Mouse (Mus musculus): ENCODE results near the gene Cpn2.

The Cpn2 gene

DNA sequence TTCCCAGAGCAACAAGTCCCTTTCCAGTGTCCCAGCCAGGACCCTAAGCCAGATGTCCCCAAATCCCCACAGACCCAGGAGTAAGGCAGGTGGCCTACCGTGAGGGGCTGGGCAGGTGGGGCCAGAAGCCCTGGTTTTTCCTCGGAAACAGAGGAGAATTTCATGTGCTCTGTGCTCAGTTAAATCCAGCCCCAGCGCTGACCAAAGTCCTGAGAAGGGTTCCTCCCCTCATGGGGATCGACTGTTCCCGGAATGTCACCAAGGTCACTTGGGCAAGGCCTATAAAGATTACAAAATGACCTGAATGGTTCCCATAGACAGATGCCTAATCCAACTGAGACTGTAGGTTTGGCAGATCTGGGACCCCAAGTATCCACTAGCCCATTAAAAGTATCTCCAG, at the start of gene Cpn2:
Cpn2 (minus strand) TSS at position 141 of the 400 bp plus-strand sequence.
- no peak for DNase-seq

DNA sequence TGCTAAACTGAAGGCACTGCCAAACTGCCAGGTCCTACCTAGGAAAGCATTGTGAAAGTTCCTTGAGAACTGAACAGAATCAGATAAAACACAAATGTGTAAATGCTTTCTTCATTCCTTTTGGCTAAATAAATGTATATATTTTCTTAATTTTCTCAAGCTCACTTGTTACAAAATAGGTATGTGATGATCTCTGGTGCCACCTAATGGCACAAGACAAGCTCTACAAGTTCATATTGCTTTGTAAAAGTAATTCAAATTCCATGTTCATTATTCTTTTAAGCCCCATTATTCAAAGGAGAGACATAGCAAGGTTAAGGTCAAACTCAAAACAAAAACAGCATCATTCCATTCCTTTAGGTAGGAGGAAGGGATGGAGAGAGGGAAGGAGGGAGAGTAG, 46.9 kb upstream of the Cpn2 start:
- peak; percentile 29 for DNase-seq

DNA sequence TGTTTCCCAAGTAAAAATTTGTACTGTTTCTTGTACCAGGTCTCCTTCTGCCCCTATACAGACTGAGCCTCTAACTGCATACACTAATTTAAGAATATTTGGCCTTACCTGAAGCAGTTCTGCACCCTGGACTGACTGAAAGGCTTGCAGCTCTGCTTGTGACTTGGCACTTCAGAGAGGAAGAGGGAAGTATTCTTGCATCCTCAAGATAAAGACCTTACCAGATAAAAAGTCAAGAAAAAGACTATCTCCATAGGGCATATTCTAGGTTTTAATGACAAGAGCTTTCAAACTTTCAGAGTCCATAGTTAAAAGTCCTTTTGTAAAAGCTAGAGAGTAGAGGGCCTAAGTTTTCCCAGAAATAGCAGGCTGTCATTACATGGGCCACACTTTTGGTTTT, 43.3 kb upstream of the Cpn2 start, which contains the start of gene Gp5:
Gp5 (minus strand) TSS at position 133 of the 400 bp plus-strand sequence.
- DNase-seq = no peak

DNA sequence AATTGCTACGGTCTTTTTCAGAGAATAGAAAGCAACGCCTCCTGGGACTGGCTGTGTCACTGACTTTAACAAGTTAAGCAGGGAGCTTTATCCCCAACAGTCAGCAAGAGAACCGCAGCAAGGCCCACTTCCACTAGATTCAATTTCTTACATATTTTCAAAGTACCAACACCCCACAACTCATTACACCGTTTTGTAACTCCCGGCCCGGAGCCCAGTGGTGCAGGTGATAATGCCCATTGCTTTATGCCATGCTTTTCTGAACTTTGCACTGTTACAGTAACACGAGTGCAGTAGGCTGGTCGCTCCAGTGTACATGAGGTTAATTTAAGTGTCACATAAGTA, 42.8 kb upstream of the Cpn2 start:
- no peak for DNase-seq

DNA sequence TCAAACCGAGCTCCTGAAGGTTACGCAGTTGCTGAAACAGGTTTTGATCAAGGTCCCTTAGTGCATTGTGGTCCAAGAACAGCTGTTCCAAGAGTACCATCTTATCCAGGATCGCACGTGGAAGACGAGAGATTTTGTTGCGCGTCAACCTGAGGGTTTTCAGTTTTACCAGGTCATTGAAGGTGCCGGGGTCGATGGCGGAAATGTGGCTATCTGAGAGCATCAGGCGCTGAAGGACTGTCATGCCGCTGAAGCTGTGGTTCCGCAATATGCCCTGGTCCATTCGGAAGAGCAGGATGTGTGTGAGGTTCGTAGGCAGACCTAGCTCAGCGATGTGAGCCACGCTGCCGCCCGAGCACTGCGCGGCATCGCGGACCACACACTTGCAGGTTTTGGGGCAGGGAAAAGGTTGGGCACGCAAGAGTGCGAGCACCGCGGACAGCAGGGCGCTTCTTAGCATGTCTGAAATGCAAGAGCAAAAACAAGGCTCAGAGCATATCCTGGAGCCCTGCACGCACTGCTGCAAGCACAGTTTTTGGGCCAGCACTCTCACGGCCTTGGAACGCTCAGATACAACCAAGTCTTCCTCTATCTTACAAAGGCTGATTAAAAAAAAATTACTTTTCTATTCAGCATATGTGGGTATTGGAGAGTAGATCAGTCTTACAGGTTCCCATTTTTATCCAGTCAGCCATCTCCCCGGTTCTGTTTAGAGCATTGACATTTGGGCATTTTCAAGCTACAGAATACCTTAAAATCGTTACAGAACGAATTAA, 42.3 kb upstream of the Cpn2 start:
- peak; percentile 34 for DNase-seq

DNA sequence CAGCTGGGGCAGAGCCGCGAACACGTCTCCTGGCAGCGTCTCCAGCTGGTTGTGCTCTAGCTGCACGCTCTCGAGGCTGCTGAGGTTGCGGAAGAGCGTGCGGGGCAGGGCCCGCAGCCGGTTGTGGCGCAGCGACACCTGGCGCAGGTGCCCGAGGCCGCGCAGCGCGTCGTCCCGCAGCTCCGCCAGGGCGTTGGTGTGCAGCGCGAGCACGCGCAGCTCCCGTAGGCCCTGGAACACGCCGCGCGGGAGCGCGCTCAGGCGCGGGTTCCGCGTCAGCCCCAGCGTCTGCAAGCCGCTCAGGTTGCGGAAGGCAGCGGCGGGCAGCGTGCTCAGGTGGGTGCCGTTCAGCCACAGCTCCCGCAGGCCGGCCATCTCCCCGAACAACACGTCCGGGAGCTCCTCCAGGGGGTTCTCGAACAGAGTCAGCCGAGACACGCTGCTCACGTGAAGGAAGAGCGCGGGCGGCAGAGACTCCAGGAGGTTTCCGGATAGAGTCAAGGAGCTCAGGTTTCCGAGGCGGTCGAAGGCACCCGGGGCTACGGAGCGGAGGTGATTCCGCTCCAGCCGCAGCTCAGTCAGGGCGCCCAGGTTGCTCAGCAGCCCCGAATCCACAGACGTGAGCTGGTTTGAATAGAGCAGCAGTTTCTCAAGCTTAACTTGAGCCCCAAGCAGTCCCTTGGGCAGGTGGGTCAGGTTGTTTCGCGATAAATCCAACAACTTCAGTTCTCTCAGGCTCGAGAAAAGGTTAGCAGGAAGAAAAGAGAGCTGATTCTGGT, 41.5 kb upstream of the Cpn2 start:
- DNase-seq = peak; percentile 74

DNA sequence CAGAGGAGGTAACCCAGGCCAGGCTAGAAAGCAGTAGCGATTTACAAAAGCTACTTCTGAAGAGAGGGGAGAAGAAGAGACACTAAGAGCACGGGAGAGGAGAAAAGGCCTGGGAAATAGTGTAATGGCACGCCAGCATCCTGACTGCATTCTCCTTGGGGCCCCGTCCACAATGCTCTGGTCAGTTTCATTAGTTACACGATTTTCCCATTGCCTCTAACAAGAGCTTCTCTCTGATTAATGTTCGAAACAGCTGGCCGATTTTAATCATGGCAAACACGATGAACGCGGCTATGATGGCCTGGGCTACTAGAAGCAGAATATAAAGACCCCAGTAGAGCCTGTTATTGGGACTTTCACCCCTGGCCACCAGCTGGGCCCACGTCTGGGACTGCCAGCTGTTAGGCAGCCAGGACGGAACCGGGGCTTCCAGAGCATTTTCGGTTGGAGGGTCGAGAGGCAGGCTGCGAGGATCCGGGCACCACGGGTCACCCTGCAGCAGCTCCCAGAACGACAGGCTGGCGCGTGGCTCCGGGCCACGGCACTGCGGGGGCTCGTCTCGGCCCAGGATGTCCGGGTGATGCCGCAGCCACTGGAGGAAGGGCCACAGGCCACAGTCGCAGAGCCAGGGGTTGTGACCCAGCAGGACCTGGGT, 40.8 kb upstream of the Cpn2 start:
- peak; percentile 21 for DNase-seq

DNA sequence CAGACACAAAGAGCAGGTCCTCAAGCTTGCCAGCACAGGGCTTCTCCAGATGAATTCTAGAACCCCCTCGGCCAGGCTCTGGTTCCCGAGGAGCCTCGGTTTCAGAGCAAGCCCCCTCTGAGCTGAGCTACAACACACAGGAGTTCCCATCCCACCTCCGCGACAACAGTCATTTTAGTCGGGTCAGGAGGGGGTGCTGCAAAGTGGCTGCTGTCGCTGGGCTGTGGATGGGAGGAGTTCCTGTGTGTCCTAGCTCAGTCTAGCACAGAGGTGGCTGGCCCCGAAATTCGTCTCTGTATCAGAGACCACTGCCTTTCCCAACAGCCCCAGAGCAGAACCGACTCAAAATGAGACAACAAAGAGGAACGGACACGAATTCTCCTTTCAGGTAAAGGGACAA, 40.0 kb upstream of the Cpn2 start:
- no peak for DNase-seq

DNA sequence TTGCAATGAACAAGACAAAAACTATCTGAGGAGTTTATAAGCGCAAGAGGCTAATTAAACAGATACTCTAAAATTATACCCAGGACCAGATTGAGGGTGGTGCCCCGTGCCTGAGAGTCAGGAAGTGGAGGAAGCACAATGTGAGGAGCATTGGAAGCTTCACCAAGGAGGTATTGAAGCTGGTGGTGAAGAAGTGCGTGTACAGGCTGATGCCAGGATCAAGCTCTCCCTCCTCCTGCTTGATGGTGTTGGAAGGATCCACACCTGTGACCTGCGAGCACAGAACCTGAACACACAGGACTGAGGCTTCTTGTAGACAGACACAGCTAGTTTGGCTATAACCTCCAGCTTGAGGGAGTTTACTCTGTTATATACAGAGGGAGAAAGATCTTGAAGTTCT, 38.8 kb upstream of the Cpn2 start:
- DNase-seq = no peak

DNA sequence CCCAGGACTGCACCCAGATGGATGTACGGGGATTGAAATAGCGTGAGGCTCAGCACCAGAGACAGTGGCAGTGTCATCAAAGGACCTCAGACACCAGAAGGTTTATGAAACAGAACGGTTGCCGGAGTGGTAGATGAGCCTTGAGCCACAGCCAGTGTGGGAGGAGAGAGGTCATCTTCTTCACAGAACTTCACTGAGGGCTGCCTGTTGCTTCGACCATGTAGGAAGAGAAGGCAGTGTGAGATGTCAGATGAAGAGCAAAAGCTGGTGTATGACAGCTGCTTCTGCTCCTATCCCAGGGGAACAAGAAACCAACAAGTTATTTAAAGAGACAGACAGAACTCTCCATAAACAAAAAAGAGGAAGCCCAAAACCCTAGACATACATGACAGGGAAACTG, 36.9 kb upstream of the Cpn2 start:
- DNase-seq = no peak

DNA sequence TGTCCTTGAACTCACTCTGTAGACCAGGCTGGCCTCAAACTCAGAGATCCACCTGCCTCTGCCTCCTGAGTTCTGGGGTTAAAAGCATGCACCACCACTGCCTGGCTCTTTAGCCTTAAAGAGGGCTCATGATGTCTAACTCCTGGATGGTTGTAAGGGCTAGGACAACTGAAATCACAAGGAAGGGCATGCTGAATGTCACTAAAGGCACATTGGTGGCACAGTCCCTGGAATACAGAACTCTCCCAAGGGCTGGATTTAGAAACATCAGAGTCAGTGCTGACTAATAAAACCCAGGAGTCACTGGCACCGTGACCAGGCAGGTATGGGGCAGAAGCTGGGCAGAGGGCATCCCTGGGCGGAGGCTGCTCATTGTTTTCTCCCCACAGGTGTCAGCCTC, 36.1 kb upstream of the Cpn2 start:
- DNase-seq = no peak

DNA sequence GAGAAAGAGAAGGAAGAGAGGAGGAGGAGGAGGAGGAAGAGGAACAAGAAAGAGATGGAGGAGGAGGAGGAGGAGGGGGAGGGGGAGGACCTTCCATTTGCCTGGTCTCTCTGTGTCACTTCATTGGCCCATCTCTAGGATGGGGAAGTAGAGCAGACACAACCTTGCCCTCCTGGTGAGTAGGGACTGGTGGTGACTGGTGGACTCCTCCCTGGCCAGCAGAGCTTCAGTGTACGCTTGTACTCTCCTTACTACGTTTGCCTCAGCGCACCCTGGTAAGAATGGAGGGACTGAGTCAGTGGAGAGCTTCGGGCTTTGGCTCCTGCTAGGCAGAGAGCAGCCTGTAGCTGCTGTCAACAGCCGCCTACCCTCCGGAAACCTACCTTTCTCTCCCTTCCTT, 35.4 kb upstream of the Cpn2 start:
- no peak for DNase-seq

DNA sequence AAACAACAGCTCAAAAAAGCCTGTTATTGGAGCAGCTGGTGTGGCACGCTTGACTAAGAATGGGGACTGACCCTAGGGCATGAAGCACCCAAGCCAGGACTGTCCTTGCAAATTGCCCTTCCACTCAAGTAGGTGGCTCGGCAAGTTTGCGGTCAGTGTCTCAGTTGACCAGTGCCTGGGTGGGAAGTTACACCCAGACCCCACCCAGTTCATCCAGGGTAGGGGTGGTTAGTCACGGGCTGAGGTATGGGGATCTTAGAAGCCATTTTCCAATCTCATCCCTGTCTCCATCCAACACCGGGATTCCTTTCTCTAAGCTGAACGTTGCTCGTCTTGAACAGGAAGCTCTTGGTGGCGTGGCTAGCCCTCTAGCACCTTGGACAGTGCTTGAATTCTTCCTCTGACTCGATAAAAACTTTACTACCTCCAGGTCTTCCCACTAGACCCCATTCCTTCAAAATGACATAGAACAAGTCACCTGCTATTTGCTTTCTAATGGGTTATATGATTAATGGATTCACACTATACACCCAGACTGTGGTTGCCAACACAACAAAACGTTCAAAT, 32.5 kb upstream of the Cpn2 start:
- DNase-seq = no peak

DNA sequence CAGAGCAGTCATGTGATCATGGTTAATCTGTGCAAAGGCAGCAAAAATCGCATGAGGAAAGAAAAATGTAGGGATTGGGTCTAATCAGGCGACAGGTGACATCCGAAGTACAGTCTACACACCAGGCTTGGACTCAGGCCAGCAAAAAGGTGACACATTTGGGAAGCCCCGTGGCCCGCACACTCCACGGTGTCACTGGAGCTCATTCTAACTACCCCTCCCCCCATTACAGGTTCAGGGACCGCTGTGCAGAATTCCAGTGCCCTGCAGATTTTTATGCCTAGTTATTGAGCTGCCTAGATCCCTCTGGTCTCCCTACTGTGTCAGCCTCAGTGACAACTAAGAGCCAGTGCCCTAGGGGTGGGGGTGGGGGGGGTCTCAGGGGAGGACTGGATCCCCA, 30.2 kb upstream of the Cpn2 start:
- no peak for DNase-seq

DNA sequence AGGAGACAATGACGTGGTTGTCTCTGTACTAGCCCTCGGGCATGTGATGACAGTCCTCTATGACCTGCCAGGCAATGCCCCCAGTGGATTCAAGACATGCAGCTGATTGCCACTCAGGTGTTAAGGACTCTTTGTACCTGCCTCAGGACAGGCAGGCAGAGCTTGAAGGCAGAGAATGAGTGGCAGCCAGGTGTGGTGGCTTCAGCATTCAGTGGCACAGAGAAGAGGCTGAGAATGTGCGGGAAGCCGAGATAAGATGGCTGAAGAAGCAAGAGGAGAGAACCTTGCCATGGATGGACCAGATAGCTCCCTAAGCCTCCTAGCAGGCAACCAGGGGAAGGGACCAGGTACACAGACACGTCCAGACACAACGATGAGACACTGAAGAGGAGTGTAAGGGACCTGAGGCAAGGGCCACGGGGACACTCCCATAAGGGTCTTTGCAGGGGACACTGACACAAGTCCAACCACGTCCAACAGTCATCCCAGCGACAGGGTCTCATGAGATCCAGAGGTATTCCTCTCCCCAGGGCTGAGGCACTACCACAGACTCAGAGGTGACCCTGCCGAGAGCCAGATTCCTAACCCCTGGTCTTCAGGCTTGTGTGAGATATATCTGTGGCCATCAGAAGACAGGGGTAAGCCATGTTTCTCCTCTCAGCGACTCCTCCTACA, 29.4 kb upstream of the Cpn2 start:
- DNase-seq = no peak

DNA sequence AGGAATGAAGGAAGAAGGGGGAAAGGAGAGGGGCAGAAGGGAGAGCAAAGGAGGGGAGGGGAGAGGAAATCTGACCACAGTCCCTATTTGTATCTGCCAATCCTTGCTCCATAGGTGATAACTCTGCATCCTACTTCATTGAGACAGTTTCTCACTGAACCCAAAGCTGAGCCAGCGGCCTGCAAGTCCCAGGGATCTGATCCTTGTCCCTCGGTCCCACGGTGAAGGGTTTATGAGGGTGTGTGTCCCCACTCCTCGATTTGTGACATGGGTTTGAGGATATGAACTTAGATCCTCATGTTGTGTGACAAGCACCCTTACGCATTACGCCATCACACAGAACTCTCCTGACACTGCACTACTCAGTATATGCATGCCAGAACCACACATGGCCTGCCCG, 27.8 kb upstream of the Cpn2 start:
- no peak for DNase-seq

DNA sequence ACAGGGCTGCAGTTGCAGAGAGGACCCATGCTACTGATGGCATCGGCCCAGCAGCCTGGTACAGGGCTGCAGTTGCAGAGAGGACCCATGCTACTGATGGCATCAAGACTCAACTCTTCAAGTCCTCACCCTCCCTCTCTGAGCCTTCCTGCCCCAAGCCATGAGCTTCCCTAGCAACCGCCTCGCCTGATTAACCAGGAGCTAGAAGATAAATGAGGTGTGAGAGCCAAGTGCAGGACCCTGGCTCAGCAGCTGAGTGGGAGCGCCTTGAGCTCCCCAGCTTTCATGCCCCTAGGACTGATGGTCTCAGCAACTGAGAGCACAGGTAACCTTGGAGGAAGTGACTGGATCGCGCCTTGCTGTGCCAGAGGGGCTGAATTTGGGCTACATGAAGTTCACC, 23.1 kb upstream of the Cpn2 start:
- no peak for DNase-seq

DNA sequence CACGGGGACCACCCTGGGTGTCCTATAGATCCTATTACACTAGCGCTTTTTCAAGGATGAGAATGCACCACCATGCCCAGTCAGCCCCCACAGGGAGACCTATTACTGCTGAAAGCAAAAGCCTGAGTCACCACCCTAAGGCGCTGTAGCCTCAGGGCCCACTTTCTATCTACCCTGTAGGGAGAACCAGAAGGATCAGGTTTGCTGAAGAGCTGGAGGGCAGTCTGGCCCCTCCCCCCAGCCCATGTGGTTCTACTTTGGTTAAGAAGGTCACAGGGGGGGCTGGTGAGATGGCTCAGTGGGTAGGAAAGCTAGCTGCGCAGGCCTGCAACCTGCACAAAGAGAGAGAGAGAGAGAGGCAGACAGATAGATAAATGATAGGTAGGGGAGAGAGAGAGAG, 18.4 kb upstream of the Cpn2 start:
- DNase-seq = no peak

DNA sequence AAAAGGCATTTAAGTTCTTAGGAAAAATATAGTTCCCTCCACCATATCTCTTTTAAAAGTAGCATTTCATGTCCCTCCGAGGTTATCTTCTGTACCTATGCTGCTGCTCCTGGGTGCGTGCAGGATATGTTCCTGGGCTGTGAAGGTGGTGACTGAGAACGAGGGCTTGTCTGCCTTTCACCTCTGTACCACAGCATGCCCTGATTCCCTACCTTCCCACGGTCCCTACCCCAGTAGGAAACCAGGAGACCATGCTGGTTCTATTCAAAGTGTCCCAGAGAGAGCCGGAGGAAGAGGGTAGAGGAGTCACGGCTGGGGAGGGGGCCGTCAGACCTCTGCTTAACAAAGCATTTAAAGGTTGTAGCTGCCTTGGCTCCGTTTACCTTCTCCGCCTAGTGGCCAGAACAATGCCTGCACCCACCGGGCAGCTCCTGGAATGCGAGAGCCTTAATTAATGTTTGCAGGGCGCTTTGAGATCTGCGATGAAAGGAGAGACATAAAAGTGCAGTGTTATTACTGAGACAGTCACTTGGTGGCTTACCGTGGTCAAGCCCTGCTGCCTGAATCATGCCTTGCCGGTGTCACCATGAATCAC, 16.5 kb upstream of the Cpn2 start:
- DNase-seq = peak; percentile 10

DNA sequence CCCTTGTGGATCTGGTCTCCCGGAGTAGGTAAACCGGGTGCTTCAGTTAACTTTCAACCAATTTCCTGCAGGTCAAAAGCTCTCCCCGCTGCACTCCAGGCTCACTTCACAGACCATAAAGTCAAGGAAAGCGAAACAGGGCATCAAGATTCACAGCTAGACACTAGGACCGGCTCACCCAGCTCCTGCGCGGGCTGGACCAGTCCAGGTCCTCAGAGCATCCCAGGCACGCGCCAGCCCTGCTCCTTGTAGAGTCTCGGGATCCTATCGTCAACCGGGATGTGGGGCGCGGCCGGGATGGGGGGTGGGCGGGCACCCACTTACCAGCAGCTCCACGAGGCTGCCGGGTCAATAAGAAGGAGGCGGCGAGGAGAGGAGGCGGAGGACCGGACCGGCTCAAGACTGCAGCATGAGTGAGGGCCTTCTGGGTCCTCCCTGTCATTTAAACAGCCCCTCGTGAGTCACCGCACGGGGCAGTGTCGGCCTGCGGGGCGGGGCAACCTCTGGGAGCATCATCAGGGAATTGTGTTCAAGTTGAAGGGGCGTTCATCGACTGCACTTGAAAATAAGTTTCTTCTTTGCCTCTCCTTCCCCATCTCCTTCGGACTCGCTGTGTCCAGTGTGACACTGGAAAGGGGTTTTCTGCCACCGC, 15.7 kb upstream of the Cpn2 start, which contains the start of gene Lrrc15:
Lrrc15 (minus strand) TSS at position 413 of the 652 bp plus-strand sequence.
- DNase-seq = no peak

DNA sequence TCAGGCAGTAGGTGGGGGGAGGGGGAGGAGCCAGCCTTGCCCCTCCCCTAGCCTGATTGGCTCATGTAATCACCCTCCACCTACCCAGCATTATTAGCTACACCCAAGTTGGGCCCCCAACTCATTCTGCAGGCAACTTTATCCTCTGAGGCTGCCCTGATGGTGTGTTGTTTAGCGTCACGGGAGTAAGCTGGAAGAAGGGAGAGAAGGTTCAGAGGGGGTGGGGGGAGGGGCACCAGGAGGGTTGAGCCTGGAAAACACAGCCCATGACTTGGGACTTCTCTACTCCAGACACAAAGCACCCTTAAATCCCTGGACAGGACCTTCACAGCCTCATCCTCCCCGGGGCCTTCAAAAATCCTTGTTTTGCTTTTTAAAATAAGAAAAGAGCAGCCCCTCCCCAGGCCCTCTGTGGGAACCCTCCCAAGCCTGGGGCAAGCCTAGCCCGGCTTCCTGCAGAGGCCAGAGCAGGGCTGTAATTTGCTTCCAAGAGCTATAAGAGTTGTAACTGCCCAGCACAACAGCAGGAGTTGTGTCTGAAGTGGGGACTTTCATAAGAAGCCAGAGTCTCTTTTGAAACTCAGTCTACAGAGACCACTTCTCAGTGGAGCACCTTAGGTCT, 13.5 kb upstream of the Cpn2 start:
- DNase-seq = no peak

DNA sequence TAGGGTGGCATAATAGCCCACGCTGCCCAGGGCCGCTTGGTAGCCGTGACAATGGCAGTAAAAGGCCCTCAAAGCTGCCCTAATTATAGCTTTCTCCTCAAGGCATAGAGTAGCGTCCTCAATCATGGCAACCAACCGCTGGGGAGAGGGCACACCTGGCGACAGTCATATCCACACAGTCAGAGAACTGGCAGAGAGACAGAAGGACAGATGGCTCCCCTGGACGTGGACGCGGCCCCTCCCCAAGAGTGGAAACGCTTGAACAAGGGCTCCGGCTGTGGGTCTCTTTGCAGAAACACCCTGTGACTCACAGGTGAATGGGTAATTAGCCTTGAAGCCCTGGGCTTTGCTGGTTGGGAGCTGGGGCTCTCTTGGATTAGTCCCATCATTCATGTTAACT, 11.1 kb upstream of the Cpn2 start:
- no peak for DNase-seq

All from cerebellum, adult 9-10 months (tissue).